Mouse (Mus musculus) left cerebral cortex, adult 9 months (tissue): Measurements from ENCODE around the gene Speg.

ENCODE experiments used
- DNase-seq, 2 experiments: peaks; one replicate each; pipeline ENCODE4 v3.0.0; 2022; ENCODE audit warnings: low spot score in 2 of 2

The Speg gene

GRCm38 (mm10) chr1:75442171-75442570, 67.1 kb downstream of the Speg start:
- no peak for DNase-seq

DNA sequence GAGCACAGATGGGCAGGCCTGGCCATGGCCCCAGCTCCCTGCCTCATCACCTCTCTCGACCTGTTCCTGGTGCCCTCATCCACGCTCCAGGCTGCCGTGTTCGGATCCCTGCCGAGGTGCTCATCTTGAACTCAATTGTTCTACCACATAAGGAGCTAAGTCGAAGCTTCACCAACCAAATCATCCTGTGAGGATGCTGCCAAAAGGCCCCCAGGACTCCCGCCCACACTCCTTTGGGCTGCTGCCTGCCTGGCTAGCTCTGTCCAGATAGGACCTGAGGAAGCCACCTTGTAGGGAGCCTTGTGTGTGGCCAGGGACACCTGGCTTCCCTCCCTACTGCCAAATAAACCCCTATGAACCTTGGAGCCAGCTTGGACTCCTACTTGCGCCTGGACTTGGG, 67.7 kb downstream of the Speg start:
- DNase-seq, result no peak

DNA sequence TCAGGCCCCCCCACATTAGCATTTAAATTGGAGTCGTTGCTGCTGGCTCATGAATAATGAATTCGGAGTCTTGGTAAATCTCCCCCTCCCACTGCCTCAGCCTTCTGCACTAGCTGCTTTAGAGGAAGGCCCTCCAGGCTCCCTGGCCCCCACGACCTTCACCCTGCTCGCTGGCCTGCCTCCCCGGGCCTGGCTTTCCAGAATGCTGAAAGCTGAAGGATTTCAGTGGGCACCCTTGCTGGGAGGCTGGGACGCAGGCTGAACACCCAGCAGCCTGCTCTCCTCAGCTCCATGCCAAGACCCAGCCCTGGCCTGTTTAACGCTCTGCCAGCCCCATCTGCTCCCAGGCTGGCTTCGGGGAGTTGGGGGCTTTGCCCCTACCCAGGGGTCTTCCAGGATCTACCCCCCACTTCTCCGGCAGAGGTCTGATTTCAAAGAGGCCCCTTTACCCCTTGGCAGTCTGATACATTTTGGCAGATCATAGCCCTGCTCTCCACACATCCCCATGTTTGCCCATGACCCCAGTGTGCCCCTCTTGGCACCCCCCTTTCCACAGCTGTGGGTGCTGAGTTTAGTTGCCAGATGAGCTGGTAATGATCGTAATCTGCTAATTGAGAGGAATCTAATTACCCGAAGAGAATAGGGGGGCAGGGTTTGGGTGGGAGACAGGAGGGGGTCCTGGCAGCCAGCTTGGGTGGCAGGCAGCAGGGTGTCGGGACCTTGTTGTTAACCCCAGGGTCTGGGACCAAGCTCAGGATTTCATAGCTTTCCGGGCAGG, 68.3 kb downstream of the Speg start:
- DNase-seq, result no peak

DNA sequence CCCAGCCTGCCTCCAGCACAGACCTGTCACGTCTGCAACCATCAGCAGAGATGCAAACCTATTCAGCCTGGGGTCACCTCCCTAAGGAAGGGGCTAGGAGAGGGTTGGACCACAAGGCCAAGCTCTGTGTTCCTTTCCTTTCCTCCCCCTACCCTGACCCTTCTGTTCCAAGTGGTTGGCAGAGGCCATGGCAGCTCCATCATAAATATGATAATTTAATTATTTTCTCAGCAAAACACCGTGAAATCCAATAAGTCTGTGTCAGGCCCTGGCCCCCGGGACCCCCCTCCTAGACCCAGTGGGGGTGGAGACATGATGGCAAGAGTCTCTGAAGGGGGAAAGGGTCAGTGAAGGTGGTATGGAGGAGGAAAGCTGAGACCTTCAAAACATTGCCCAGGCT, 69.1 kb downstream of the Speg start:
- DNase-seq, result no peak

DNA sequence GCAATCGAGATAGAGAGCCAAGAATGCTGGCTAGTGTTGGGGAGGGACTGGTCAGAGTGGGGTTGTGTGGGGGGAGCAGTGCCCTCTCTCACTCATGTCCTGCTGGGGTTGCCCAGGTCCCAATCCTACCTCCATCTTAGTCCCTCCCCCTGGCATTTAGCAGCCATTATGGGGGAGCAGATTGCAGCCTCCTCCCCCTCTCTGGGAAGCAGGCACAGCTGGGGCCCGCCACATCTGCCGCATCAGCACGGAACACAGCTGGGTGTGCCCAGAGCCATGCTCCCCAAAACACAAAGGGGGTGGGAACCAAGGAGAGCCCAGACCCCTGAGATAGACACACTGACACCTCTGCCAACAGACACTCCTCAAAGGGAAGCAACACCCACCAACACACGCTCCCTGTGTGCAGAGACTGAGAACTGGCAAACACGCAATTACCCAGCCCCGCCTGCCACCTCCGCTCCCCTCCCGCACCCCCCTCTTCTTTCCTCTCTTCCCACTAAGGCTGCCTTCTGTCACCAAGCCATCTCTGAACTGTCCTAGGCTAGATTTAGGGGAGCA, 70.1 kb downstream of the Speg start:
- DNase-seq, result peak in 1 of 2 experiments; percentile 59

- peak in 1 of 2 experiments; percentile 78 for DNase-seq
These were observed 70.9 kb downstream of the Speg start for GRCm38 (mm10) chr1:75445751-75446611.

GRCm38 (mm10) chr1:75446656-75447055, 71.6 kb downstream of the Speg start:
- no peak for DNase-seq

DNA sequence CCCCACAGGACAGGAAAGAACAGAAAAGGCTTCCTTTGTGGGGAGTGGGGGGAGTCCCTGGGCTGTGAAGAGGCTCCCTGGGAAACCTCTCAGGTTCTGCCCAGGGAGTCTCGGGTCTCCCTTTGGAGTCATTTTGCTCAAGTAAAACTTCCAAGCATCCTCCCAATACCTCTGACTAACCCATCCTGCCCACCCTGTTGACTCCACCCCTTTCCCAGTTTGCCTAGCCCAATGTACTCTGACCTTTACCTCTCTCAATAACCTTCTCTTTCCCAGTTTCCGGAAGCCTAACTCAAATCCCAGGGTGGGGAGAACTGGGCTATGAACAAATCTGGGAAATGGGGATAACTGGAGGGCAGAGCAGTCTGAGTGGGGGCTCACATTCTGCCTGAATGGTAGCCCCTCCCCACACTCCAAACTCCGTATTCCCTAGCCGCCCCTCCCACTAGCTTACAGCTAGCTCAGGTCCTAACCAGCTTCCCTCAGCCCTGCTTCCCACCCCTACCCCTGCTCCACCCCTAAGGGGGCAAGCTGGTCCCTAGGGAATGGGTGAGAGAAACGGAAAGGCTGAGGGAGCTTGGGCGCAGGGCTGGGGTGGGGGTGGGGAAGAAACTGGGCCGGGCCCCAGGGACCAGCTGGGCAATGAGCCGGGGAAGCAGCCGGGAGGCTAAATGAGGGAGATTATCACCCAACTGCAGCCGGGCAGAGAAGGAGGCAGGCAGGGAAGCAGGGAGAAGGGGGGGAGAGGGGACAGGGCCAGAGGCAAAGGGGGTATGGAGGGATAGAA, 72.4 kb downstream of the Speg start:
- DNase-seq, result no peak

DNA sequence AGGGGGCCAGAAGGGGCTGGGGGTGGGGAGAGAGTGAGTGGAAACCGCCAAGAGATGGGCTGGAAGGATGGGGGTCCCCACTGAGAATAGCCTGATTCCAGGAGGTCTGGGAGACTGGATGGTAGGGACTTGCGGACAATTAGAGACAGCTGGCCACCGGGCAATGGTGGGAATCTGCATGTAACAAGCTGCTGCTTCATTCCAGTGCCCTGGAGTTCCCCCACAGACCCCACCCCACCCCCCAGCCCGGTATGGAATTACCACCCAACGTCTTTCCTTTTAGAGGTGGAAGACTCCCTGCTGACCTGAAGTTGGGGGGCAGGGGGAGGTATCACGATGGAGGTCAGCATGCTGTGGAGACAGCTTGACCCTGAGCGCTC, 72.9 kb downstream of the Speg start:
- no peak for DNase-seq

DNA sequence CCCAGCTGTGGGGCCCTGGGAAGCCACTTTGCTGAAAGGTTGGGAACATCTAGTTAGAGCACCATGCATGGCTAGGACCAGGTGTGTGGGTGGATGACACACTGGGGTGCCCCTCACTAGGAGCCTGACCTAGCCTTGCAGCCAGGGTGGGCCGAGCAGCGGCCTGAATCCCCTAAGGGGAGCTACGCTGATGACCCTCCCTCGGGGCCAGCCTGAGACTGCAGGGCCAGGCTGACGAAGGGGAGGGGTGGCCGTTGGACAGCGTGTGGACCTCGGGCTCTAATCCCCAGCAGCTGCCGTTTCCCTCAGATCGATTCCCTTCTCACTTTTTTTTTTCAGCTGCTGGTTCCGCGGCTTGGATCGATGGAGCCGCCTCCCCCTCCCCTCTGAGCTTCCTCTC, 73.8 kb downstream of the Speg start:
- no peak for DNase-seq

- DNase-seq, result no peak
These were observed 74.5 kb downstream of the Speg start for GRCm38 (mm10) chr1:75449377-75450135.

GRCm38 (mm10) chr1:75450314-75451005, 75.4 kb downstream of the Speg start, which contains the start of gene Asic4:
Gene Asic4, plus strand, starts transcription at chr1:75450436.
- no peak for DNase-seq

DNA sequence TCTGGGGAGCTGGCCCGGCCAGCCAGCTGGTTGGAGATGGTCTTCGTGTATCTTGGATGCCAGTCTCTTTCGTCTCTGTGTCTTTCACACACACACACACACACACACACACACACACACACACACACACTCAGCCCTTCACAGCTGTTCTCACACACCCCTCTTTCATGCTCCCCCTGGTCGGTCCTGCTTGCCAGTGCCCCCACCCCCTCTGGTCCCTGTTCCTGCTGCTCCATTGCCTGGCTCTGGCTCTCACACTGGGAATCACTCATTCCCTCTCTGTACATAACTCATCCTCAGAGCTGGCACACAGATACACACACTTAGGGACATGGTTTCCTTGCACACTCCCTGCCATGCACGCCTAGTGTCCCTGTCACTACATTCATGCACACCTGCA, 76.8 kb downstream of the Speg start:
- no peak for DNase-seq

- no peak for DNase-seq
These were observed 80.3 kb downstream of the Speg start for GRCm38 (mm10) chr1:75455433-75455832.

DNA sequence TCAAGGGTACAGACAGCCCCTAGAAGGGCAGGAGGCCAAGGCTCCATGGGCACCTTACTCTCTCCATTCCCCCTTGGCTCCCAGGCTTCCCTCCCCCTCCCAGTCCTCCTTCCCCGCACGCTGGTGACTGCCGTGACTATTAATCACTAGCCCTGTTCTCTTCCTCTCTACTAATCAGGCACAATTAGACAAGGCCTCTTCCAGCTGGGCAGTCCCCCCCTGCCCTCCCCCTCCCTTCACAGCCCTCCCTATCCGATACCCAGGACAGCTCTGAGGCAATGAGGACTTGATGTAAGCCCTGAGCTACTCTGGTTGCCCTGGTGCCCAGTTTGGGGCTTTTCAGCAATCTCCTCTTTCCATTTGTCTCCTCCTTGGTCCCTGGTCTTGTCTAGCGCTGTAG, 80.9 kb downstream of the Speg start:
- no peak for DNase-seq

DNA sequence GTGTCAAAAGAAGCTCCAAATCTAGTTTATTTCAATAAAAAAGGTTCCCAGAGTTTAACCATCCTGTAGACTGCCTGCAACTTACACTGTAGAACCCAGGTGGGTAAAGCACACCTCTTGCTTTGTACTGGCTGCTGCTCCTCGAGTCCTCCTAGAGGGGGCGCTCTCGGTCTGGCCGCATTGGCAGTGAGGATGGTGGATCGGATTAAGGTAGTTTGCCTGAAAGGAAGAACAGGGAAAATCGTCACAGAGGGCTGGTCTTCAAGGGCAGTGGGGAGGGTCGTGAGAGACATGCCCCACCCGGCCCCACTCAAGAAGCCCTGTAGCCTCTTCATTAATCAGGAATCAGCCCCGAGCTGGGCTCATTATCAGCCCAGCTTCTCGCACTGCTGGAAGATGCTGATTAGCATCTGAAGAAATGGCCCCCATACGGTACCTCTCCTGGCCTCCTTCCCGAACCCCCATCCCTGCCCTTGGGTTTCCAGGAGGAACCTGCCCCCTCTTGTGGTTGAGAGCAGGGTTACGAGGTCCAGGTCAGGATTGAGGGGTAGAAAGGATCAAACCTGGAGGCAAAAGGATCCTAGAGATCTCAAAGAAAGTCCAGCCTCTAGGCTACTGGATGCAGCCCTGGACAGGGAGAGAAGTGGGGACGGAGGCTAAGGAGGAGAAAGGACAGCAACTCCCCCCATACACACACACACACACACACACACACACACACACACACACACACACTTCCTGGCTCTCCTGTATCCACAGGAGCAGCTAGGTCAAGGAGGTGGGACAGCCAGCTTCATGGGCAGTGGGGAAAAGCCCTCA, 81.9 kb downstream of the Speg start:
- no peak for DNase-seq

- no peak for DNase-seq
These were observed 82.6 kb downstream of the Speg start for GRCm38 (mm10) chr1:75457710-75458024.

GRCm38 (mm10) chr1:75458025-75458788, 83.1 kb downstream of the Speg start:
- DNase-seq, result no peak
